Mouse (Mus musculus): ENCODE data around the gene Eml3.

Eml3 gene

GRCm38 (mm10) chr19:8987816-8988215, 58.5 kb downstream of the Eml3 start:
- DNase-seq (ENCODE audit: extremely low spot score), result no peak

- DNase-seq (ENCODE audit: extremely low spot score), result no peak
Measured at GRCm38 (mm10) chr19:8988346-8989065, 59.2 kb downstream of the Eml3 start.

- peak; percentile 68 for DNase-seq (ENCODE audit: extremely low spot score)
Measured at GRCm38 (mm10) chr19:8989066-8989566, 59.8 kb downstream of the Eml3 start, which contains the start of gene Ahnak. Ahnak (plus strand) TSS chr19:8989284.

GRCm38 (mm10) chr19:8989567-8990431, 60.4 kb downstream of the Eml3 start:
- peak; percentile 79 for DNase-seq (ENCODE audit: extremely low spot score)

GRCm38 (mm10) chr19:8990432-8991102, 61.2 kb downstream of the Eml3 start:
- no peak for DNase-seq (ENCODE audit: extremely low spot score)
